Mouse (Mus musculus) limb, embryonic 15.5 days (tissue): ENCODE results near the gene Apbb2. TPM values are rescaled to one million over a fixed set of nuclear protein-coding genes. Genes with fewer than 3 reads are reported as not detected.

Source experiments
- ATAC-seq: fragments of 200-750 bp; cut with Nextera tagmentation; 2 replicates; pipeline ENCODE4 v1.8.0; 2017; ENCODE audit warnings: low read depth, moderate TSS enrichment; ENCODE audit not compliant: insufficient number of reproducible peaks, low FRiP score, low TSS enrichment
- H3K27ac ChIP-seq: fragments of 300-500 bp; sonication (generic); 2 replicates; pipeline ENCODE4 v1.5.1; 2015; ENCODE audit warnings: moderate library complexity, mild to moderate bottlenecking, inconsistent platforms
- H3K27me3 ChIP-seq: fragments of 300-500 bp; sonication (generic); 2 replicates; pipeline ENCODE4 v1.6.1; 2015; ENCODE audit warnings: inconsistent platforms
- H3K36me3 ChIP-seq: fragments of 300-500 bp; sonication (generic); 2 replicates; pipeline ENCODE4 v1.6.1; 2015; ENCODE audit warnings: inconsistent platforms
- H3K4me1 ChIP-seq: fragments of 300-500 bp; sonication (generic); 2 replicates; pipeline ENCODE4 v1.6.1; 2015; ENCODE audit warnings: inconsistent platforms
- H3K4me2 ChIP-seq: fragments of 300-500 bp; sonication (generic); 2 replicates; pipeline ENCODE4 v1.6.1; 2015; ENCODE audit warnings: mild to moderate bottlenecking, inconsistent platforms
- H3K4me3 ChIP-seq: fragments of 300-500 bp; sonication (generic); 2 replicates; pipeline ENCODE4 v1.5.1; 2015; ENCODE audit warnings: mild to moderate bottlenecking, inconsistent platforms
- H3K9ac ChIP-seq: fragments of 300-500 bp; sonication (generic); 2 replicates; pipeline ENCODE4 v1.6.1; 2015; ENCODE audit warnings: inconsistent platforms
- H3K9me3 ChIP-seq: fragments of 300-500 bp; sonication (generic); 2 replicates; pipeline ENCODE4 v1.6.1; 2016; ENCODE audit warnings: inconsistent platforms
- WGBS: fragments of 180-500 bp; shearing (Covaris S2); methylation state at CpG from one replicate; pipeline ENCODE4 v1.1.7; 2015; 5-methylcytosine and 5-hydroxymethylcytosine counted together
- polyA plus RNA-seq: library from polyadenylated mRNA; unstranded; fragments of >200 nt; fragmentation: Nextera tagmentation; extraction: Ambion mirVana; gene quantifications from 2 replicates; pipeline ENCODE4 v1.2.1, GENCODE M21; 2015

Gene Apbb2
- polyA plus RNA-seq, 1 experiment from 2014 or later, result 43.2 TPM

- ATAC-seq, result no peak
- WGBS, result 37% methylated on average over 3 of the region's 3 CpGs
- H3K36me3 ChIP-seq, result 0 out of 2 replicates have a peak, but pooled peaks cover 4% of the 10 kb centered on the region
Observed at GRCm38 (mm10) chr5:66385636-66386035, 232.9 kb downstream of the Apbb2 start.

GRCm38 (mm10) chr5:66384806-66385446 is 233.7 kb downstream of the Apbb2 start:
- no peak overlapping the region for H3K4me2 ChIP-seq
- no peak overlapping the region for H3K27ac ChIP-seq
- WGBS, result 79% methylated on average over 6 of the region's 6 CpGs
- no peak overlapping the region for H3K9ac ChIP-seq
- ATAC-seq, result no peak
- H3K9me3 ChIP-seq, result no peaks in the 10 kb centered on the region
- H3K27me3 ChIP-seq, result no peaks in the 10 kb centered on the region
- peaks cover 3% of the 10 kb centered on the region; the same call in 1 of the 2 replicates for H3K4me1 ChIP-seq
- 0 out of 2 replicates have a peak, but pooled peaks cover 4% of the 10 kb centered on the region for H3K36me3 ChIP-seq
- no peak overlapping the region for H3K4me3 ChIP-seq

More at GRCm38 (mm10) chr5:66385636-66386035, 232.9 kb downstream of the Apbb2 start:
- H3K9ac ChIP-seq, result no peak overlapping the region
- peaks cover 3% of the 10 kb centered on the region; the same call in 1 of the 2 replicates for H3K4me1 ChIP-seq
- no peak overlapping the region for H3K27ac ChIP-seq
- H3K4me2 ChIP-seq, result no peak overlapping the region
- no peak overlapping the region for H3K4me3 ChIP-seq
- H3K27me3 ChIP-seq, result no peaks in the 10 kb centered on the region
- no peaks in the 10 kb centered on the region for H3K9me3 ChIP-seq

DNA sequence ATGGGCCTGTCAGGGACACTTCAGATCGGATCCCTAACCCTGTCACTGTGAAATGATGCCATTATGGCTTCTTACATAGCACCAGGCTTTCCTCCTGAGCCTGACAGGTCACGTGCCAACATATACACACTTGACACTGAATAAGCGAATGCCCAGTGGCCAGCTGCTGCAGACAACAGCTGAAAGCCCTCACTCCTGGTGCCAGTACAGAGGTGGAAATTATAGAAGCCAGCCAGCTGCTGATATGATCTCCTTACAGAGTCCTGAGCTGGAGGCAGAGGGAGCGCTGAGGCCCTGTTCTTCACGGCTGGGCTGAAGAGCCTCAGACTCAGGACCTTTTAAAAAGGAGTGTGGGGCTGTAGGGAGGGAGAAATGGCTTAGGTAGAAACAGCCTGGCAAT is 234.5 kb downstream of the Apbb2 start:
- H3K27me3 ChIP-seq, result no peaks in the 10 kb centered on the region
- H3K4me3 ChIP-seq, result no peak overlapping the region
- 80% methylated on average over 5 of the region's 5 CpGs for WGBS
- H3K9me3 ChIP-seq, result no peaks in the 10 kb centered on the region
- H3K9ac ChIP-seq, result no peak overlapping the region
- peak overlapping the region; percentile 47; the same call in 1 of the 2 replicates for H3K27ac ChIP-seq
- no peak overlapping the region for H3K4me2 ChIP-seq
- peak; percentile 42; the same call in 1 of the 2 replicates for ATAC-seq
- peaks cover 6% of the 10 kb centered on the region; the same call in 1 of the 2 replicates for H3K4me1 ChIP-seq
- 0 out of 2 replicates have a peak, but pooled peaks cover 4% of the 10 kb centered on the region for H3K36me3 ChIP-seq

DNA sequence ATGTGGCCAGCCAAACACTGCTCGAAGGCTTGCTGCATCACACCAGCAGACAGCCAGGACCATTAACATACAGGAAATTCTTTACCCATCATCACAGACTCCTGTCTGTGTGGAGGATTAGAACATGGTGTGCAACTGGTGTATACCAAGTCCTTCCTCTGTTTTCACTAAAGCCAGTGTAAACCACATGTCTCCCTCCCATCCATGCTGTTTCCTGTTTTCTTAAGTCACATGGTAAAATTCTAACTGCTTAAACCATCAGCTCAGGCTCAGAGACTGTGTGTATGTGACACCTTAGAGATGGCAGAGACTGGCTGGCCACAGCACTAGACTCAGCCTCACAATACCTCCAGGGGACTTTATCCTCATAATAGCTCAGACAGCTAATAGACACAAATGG is 236.5 kb downstream of the Apbb2 start:
- H3K27ac ChIP-seq, result no peak overlapping the region
- H3K4me2 ChIP-seq, result no peak overlapping the region
- no peak overlapping the region for H3K9ac ChIP-seq
- 46% methylated on average over 1 of the region's 1 CpGs for WGBS
- no peak for ATAC-seq
- peaks cover 4% of the 10 kb centered on the region; the same call in 1 of the 2 replicates for H3K36me3 ChIP-seq
- H3K9me3 ChIP-seq, result no peaks in the 10 kb centered on the region
- H3K4me3 ChIP-seq, result no peak overlapping the region
- no peaks in the 10 kb centered on the region for H3K27me3 ChIP-seq
- peaks cover 6% of the 10 kb centered on the region; the same call in 1 of the 2 replicates for H3K4me1 ChIP-seq

DNA sequence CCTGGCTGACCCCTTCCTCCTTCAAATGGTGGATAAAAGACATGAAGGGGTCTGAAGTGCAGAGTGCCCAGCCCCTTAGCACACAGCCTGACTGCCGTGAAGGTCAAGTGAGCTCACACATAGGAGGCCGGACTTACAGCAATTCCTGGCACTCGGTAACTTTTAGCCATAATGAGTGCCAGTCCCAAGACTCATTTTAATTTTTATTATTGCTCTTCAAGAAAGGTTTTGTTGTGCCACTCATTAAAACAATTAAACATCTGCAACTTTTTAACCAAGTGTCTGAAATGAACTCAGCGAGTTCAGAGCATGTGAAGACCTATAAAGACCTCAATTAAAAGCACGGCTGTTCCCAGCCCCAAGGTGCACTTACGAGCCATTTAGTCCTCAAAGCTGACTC is 239.6 kb downstream of the Apbb2 start:
- Histone ChIP-seq H3K9ac (no peak overlapping the region), H3K27me3 (no peaks in the 10 kb centered on the region), H3K27ac (no peak overlapping the region), H3K9me3 (no peaks in the 10 kb centered on the region), H3K36me3 (no peaks in the 10 kb centered on the region; the same call in 1 of the 2 replicates), H3K4me3 (no peak overlapping the region), H3K4me2 (no peak overlapping the region), H3K4me1 (0 out of 2 replicates have a peak, but pooled peaks cover 3% of the 10 kb centered on the region)
- ATAC-seq, result no peak
- 40% methylated on average over 6 of the region's 6 CpGs for WGBS

GRCm38 (mm10) chr5:66376589-66377270 is 241.9 kb downstream of the Apbb2 start:
- Histone ChIP-seq H3K4me1 (0 out of 2 replicates have a peak, but pooled peaks cover 3% of the 10 kb centered on the region), H3K27ac (no peak overlapping the region), H3K36me3 (no peaks in the 10 kb centered on the region; the same call in 1 of the 2 replicates), H3K4me2 (no peak overlapping the region), H3K27me3 (no peaks in the 10 kb centered on the region), H3K9me3 (no peaks in the 10 kb centered on the region), H3K9ac (no peak overlapping the region), H3K4me3 (no peak overlapping the region)
- ATAC-seq, result no peak
- 62% methylated on average over 14 of the region's 14 CpGs for WGBS

DNA sequence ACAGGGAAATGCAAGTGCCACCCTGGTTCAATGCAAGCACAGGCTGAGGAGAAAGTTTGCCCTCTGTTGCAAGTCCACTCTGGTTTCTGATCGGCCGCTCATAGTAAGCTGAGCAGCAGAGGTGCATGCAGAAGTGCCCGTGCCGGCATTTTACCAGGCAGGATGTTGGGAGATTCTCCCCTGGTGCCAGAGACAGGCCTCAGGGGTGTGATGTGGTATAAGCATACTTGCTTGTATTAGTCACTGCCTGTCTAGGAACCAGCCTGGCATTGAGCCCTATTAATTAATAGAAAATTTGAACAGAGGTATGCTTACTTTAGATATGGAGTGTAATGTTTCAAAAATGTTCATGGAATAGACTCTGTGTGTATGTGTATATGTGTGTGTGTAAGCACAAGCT is 244.2 kb downstream of the Apbb2 start:
- Histone ChIP-seq H3K9ac (no peak overlapping the region), H3K36me3 (no peaks in the 10 kb centered on the region; the same call in 1 of the 2 replicates), H3K4me2 (no peak overlapping the region), H3K27me3 (no peaks in the 10 kb centered on the region), H3K4me1 (0 out of 2 replicates have a peak, but pooled peaks cover 3% of the 10 kb centered on the region), H3K27ac (no peak overlapping the region), H3K4me3 (no peak overlapping the region), H3K9me3 (no peaks in the 10 kb centered on the region)
- ATAC-seq, result no peak
- WGBS, result 85% methylated on average over 4 of the region's 4 CpGs

- Histone ChIP-seq H3K27me3 (no peaks in the 10 kb centered on the region), H3K4me3 (no peak overlapping the region), H3K36me3 (no peaks in the 10 kb centered on the region; the same call in 1 of the 2 replicates), H3K27ac (no peak overlapping the region), H3K9me3 (no peaks in the 10 kb centered on the region), H3K4me1 (no peaks in the 10 kb centered on the region), H3K9ac (no peak overlapping the region), H3K4me2 (no peak overlapping the region)
- no peak for ATAC-seq
- 88% methylated on average over 13 of the region's 13 CpGs for WGBS
Observed at GRCm38 (mm10) chr5:66373515-66374164, 244.9 kb downstream of the Apbb2 start.

DNA sequence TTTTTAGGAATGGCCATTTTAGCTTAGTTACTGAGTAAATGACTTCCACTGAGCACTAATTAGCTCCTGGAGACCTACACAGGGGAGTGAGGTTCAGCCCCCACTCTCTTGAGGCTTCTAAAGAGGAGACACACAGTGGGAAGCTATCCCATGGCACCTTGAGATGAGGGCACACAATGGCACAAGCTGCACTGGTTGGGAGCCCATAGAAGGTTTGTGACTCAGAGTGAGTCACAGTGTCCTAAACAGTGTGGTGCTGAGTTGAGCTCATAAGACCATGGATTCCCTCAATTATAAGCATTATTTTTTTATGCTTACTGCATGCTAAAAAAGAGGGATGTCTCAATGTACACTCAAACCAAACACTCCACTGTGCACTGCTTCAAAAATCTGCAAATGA is 247.5 kb downstream of the Apbb2 start:
- no peak for ATAC-seq
- H3K9ac ChIP-seq, result no peak overlapping the region

GRCm38 (mm10) chr5:66368966-66369365 is 249.6 kb downstream of the Apbb2 start:
- no peak for ATAC-seq
- 43% methylated on average over 7 of the region's 7 CpGs for WGBS

More for the DNA sequence above, 247.5 kb downstream of the Apbb2 start:
- Histone ChIP-seq H3K4me1 (peaks cover 5% of the 10 kb centered on the region), H3K36me3 (no peaks in the 10 kb centered on the region), H3K9me3 (no peaks in the 10 kb centered on the region), H3K27ac (no peak overlapping the region), H3K4me2 (no peak overlapping the region), H3K4me3 (no peak overlapping the region), H3K27me3 (no peaks in the 10 kb centered on the region)

DNA sequence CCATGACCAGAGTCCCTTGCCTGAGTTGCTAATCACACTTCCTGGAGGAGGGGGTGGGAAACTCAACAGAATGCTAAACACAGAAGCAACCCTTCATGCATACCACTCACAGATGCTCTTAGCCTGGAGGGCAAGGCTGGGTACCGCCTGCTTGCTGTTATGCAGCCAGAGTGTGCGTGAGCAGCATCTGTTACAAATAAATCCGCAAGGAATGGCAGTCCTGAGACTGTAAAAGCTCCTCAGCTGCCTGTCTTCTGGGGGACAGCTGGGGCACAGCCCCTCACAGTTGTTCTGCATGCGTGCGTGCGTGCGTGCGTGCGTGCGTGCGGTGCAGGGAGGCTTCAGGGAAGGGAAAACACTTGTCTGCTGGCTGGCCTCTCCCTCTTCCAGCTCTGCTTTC is 250.9 kb downstream of the Apbb2 start:
- no peak overlapping the region for H3K9ac ChIP-seq
- ATAC-seq, result peak; percentile 51; the same call in 1 of the 2 replicates
- H3K4me3 ChIP-seq, result no peak overlapping the region
- peaks cover 2% of the 10 kb centered on the region for H3K36me3 ChIP-seq
- no peak overlapping the region for H3K27ac ChIP-seq
- WGBS, result 37% methylated on average over 11 of the region's 11 CpGs
- no peaks in the 10 kb centered on the region for H3K9me3 ChIP-seq
- H3K4me2 ChIP-seq, result no peak overlapping the region
- no peaks in the 10 kb centered on the region for H3K27me3 ChIP-seq
- peaks cover 5% of the 10 kb centered on the region for H3K4me1 ChIP-seq

More at GRCm38 (mm10) chr5:66368966-66369365, 249.6 kb downstream of the Apbb2 start:
- H3K4me3 ChIP-seq, result no peak overlapping the region
- no peak overlapping the region for H3K9ac ChIP-seq
- no peaks in the 10 kb centered on the region for H3K36me3 ChIP-seq
- H3K9me3 ChIP-seq, result no peaks in the 10 kb centered on the region
- no peaks in the 10 kb centered on the region for H3K27me3 ChIP-seq
- no peak overlapping the region for H3K4me2 ChIP-seq
- peaks cover 5% of the 10 kb centered on the region for H3K4me1 ChIP-seq
- no peak overlapping the region for H3K27ac ChIP-seq
